Mouse (Mus musculus) lung, adult 2 months (tissue): Measurements from ENCODE around the gene Opn5. TPM values are rescaled to one million over a fixed set of nuclear protein-coding genes. Genes with fewer than 3 reads are reported as not detected.
A peak's percentile ranks its signal among the peaks of the same experiment; 100 is the strongest.

Source experiments
- DNase-seq: peaks from one replicate; pipeline ENCODE4 v3.0.0; 2022
- H3K4me1 ChIP-seq: fragments of 200-500 bp; 2 replicates; pipeline ENCODE4 v1.6.1; 2011; ENCODE audit warnings: low read length; ENCODE audit not compliant: control insufficient read depth, insufficient read depth
- H3K4me3 ChIP-seq: fragments of 200-500 bp; replicated peaks from 2 replicates; pipeline ENCODE3; 2011; ENCODE audit warnings: low read depth, mild to moderate bottlenecking, control low read depth, low read length; ENCODE audit errors: extremely low read depth
- CTCF ChIP-seq: fragments of 200-500 bp; IDR thresholded peaks from 2 replicates; pipeline ENCODE4 v1.5.1; 2011; ENCODE audit warnings: mild to moderate bottlenecking, low read length, control low read depth; ENCODE audit not compliant: insufficient read depth
- POLR2A ChIP-seq: fragments of 200-500 bp; IDR thresholded peaks from 2 replicates; pipeline ENCODE4 v1.6.1; 2011; ENCODE audit warnings: low read depth, mild to moderate bottlenecking, control low read depth, low read length, borderline replicate concordance; ENCODE audit errors: extremely low read depth
- WGBS: fragments of 180-500 bp; shearing (Covaris S2); methylation state at CpG from one replicate; pipeline ENCODE4 v1.1.7; 2018; 5-methylcytosine and 5-hydroxymethylcytosine counted together
- polyA plus RNA-seq: library from polyadenylated mRNA; depleted of rRNA; stranded (reverse); fragments of >200 nt; gene quantifications from 2 replicates; pipeline ENCODE4 v1.2.3, GENCODE M21; 2012; rRNA removed

Opn5 gene
- polyA plus RNA-seq = not detected in 2 replicates

- TF ChIP-seq CTCF (no peak), POLR2A (no peak)
- Histone ChIP-seq H3K4me1 (no peaks in the 10 kb centered on the region), H3K4me3 (no peak within 1 kb of the TSS)
- DNase-seq = no peak
- WGBS = 72% methylated on average over 8 of the region's 8 CpGs
These were observed at the start of gene Opn5 for GRCm38 (mm10) chr17:42611295-42611694. Opn5 (minus strand) TSS chr17:42611395.

GRCm38 (mm10) chr17:42658634-42659422 is 47.6 kb upstream of the Opn5 start:
- TF ChIP-seq CTCF (peak; percentile 95), POLR2A (no peak)
- Histone ChIP-seq H3K4me1 (no peaks in the 10 kb centered on the region), H3K4me3 (no peak overlapping the region)
- DNase-seq = peak; percentile 19
- WGBS = 17% methylated on average over 14 of the region's 14 CpGs

GRCm38 (mm10) chr17:42643416-42643815 is 32.2 kb upstream of the Opn5 start:
- 84% methylated on average over 3 of the region's 3 CpGs for WGBS
- Histone ChIP-seq H3K4me1 (no peaks in the 10 kb centered on the region), H3K4me3 (no peak overlapping the region)
- TF ChIP-seq POLR2A = no peak
- no peak for TF ChIP-seq CTCF
- no peak for DNase-seq

GRCm38 (mm10) chr17:42630206-42630605 is 19.0 kb upstream of the Opn5 start:
- WGBS = 76% methylated on average over 2 of the region's 2 CpGs
- DNase-seq = no peak
- Histone ChIP-seq H3K4me3 (no peak overlapping the region), H3K4me1 (no peaks in the 10 kb centered on the region)
- no peak for TF ChIP-seq CTCF
- TF ChIP-seq POLR2A = no peak

GRCm38 (mm10) chr17:42613043-42613737 is 2.0 kb upstream of the Opn5 start:
- 36% methylated on average over 6 of the region's 6 CpGs for WGBS
- DNase-seq = no peak
- H3K4me1 ChIP-seq = no peaks in the 10 kb centered on the region
- TF ChIP-seq POLR2A (no peak), CTCF (peak; percentile 36; the same call in 1 of the 2 replicates)
- no peak overlapping the region for H3K4me3 ChIP-seq

- 52% methylated on average over 3 of the region's 3 CpGs for WGBS
- TF ChIP-seq CTCF (no peak), POLR2A (no peak)
- H3K4me1 ChIP-seq = no peaks in the 10 kb centered on the region
- DNase-seq = no peak
- H3K4me3 ChIP-seq = no peak overlapping the region
These were observed 2.9 kb downstream of the Opn5 start for GRCm38 (mm10) chr17:42608270-42608669.

- DNase-seq = peak; percentile 46
- H3K4me3 ChIP-seq = no peak overlapping the region
- 26% methylated on average over 15 of the region's 15 CpGs for WGBS
- H3K4me1 ChIP-seq = no peaks in the 10 kb centered on the region
- TF ChIP-seq POLR2A = no peak
- peak; percentile 96 for TF ChIP-seq CTCF
These were observed 8.1 kb downstream of the Opn5 start for GRCm38 (mm10) chr17:42602829-42603784.

- DNase-seq = no peak
- WGBS = 70% methylated on average over 1 of the region's 1 CpGs
- Histone ChIP-seq H3K4me3 (no peak overlapping the region), H3K4me1 (no peaks in the 10 kb centered on the region)
- no peak for TF ChIP-seq CTCF
- no peak for TF ChIP-seq POLR2A
These were observed 24.7 kb downstream of the Opn5 start for GRCm38 (mm10) chr17:42586486-42586885.

- no peak for DNase-seq
- no peaks in the 10 kb centered on the region for H3K4me1 ChIP-seq
- TF ChIP-seq POLR2A (no peak), CTCF (no peak)
- no peak overlapping the region for H3K4me3 ChIP-seq
- 73% methylated on average over 2 of the region's 2 CpGs for WGBS
These were observed 28.2 kb downstream of the Opn5 start for GRCm38 (mm10) chr17:42583029-42583331.
